Mouse (Mus musculus) inflammation-experienced regulatory T-cells, adult 6 months (primary cell): ENCODE results near the gene Pacs2. TPM values are rescaled to one million over a fixed set of nuclear protein-coding genes. Genes with fewer than 3 reads are reported as not detected.

Source experiments
- ATAC-seq: one replicate; pipeline ENCODE4 v1.8.0; 2017
- polyA plus RNA-seq, 3 experiments: library from polyadenylated mRNA; unstranded; fragments of 100-300 nt; shearing (Covaris generic); gene quantifications; one replicate each; pipeline ENCODE4 v1.2.1; 2017

The Pacs2 gene
- polyA plus RNA-seq, 3 experiments from 2014 or later = 5.0 to 8.6 (median 6.8) TPM

DNA sequence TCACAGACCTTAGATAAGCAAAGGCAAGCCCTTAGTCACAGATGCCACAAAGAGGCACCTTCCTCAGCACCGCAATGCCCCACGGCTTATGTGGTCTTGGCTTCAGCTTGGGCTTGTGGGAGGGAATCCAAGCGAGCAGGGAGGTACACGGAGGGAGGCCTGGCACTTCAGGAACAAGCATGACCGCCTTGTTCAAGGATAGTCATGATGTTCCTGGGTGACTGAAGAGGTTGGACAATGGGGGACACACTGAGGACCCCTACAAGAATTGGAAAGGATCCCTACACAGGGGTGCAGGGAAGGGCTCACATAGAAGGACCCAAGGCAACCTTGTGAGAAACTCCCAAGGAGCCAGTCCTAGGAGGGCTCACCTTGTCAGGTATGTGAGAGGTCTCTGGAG lies 82.7 kb downstream of the Pacs2 start:
- ATAC-seq = no peak

DNA sequence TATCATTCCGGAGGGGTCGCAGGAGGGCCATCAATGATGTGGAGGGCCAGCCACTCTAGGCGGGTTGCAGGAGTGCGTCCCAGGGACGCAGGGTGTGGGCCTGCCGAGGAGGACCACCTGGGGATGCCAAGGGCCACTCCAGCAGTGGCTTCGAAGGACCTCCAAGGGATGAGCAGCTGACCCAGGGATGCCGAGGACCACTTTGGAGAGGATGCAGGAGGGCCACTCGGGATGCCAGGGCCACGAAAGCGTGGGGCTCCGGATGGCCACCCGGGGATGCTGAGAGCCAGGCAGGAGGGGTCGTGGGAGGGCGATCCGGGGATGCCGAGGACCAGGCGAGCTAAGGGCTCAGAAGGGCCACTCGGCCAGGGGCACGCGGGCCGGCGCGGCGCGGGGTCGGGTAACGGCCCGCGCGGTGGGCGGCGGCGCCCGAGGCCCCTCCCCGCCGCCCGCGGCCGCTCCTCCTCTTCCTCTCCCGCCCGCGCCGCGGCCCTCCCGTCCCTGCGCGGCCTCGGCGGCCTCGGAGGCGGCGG lies 83.5 kb downstream of the Pacs2 start, which contains the start of gene Mta1:
Gene Mta1, plus strand, starts transcription at position 530 of the 533 bp plus-strand sequence.
- ATAC-seq = peak; percentile 71

DNA sequence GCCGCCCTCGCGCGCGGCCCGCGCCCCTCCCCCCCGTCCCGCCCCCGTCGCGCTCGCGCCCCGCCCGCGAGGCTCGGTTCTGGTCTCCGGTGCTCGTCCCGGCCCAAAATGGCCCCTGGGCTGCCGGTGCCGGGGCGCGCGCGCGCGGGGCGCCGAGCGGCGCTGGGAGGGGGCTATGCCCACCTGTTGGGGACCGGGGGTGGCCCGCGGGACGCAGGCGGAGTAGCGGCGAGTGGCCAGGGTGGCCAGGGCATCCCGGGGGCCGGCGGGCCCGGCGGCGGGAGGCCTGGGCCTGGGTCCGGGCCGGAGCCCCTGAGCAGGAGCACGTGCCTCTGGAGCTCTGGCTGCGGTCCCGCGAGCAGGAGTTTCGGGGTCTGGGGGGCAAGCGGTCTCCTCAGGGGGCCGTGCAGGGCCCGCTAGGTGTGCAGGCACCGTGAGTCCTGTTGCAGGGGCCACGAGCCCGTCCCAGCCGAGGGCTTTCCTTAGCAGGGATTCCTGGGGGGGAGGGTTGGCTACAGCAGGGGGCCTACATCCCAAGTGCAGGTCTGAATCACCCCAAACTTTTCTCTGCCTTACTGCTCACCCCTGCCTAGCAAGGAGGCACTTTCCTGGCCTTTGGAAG lies 84.3 kb downstream of the Pacs2 start:
- no peak for ATAC-seq

DNA sequence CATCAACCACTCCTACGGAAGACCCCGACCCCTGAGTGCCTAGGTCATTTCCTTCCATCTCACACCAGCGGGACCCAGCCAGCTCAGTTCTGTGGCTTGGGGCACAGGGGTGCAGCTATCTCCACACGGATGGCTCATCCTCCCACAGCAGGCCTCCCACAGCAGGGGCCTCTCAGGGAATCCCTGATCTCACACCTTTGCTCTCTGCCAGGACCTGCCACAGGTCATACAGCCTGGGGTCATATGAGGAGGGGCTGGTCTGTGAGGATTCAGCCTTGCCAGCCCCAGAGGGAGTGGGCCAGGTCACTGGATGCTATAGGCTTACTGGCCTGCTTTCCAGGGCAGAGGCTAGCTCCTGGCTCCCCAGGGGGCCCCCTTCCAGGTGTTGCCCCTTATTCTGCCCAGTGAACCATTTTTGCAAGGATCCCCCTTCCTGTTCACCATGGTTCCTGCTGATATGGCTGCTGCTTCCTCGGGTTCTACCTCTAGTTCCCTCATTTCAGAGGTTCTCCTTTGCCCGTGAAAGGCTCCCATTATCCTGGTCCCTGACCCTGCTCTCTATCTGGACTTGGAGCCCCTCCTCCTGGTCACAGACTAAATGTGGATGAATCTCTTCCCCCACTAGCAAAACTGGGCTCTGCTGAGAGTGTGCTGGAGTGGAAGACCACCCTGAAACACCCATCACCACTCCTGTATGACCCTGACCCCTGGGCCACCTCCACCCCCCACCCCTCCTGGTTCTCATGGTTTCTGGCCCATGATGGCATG lies 85.3 kb downstream of the Pacs2 start:
- ATAC-seq = no peak

DNA sequence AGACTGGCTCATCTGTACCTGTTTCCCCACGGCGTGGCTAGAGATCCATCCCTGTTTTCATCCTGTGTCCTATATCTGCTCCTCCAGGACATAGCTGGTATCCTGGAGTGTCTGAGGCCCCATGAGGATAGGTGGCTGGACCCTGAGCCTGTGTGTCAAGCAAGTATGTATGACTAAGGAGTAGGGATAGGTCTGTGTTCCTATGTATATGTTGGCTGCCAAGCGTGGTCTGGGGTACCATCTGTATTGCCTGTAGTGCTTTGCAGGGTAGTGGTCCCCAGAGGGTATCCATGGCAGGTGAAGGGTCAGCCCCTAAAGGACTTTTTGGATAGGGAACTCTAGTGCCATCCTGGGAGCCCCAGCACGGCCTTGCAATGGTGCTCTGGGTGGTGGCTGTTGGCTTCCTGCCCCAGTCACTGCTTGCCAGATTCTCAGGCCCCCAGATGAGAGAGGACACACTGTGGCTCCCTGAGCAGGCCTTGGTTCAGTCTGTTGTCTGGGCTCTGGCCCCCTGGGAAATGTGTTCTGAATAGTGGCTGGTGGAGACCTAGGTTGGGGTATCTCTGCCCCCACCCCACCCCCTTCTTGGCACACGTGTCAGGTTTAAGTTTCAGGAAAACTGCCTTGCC lies 86.3 kb downstream of the Pacs2 start:
- no peak for ATAC-seq

DNA sequence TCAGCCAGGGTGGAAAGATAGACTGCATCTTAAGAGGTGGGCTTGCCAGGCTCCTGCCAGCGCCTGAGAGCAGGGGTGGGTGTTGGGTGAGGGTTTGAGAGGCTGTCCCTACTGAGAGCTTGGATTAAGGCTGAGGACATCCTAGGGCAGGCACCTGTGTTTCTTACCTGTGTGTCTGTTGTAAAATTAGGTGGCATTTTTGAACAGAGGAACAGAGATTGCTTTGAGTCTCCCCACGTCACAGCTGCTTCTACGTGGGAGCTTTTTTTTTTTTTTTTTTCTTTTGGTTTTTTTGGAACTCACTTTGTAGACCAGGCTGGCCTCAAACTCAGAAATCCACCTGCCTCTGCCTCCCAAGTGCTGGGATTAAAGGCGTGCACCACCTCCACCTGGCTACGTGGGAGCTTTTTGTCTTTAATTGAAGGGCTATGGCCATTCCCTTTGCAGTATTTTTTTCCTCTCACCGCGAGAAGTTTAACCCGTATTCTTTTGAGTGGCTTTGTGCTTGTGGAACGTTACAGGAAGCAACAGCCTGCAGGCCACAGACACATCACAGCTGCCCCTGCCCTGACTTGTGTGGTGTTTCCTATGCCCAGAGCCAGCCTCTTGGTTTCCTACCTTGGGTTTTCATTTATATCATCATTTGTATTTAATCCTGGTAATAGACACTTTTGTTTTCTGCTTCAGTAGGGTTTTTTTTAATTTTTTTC lies 87.1 kb downstream of the Pacs2 start:
- ATAC-seq = no peak

DNA sequence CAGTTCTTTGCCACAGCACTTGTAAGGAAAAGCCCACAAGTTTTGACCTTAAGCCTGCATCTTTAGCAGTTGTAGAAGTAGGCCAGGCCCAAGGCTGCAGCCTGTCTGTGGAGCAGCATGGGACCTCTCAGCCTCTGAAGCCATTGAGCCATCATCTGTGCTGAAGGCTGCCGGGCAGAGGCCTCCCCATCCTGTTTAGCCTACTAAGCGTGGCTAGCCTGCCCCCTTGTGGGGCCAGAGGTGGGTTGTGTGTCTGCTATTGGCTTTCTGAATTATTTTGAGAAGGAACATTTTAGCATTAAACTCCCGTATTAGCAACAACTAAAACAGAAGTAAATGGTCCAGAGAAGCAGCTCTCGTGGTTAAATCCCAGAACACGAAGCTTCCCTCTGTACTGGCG lies 88.2 kb downstream of the Pacs2 start:
- ATAC-seq = peak; percentile 48

DNA sequence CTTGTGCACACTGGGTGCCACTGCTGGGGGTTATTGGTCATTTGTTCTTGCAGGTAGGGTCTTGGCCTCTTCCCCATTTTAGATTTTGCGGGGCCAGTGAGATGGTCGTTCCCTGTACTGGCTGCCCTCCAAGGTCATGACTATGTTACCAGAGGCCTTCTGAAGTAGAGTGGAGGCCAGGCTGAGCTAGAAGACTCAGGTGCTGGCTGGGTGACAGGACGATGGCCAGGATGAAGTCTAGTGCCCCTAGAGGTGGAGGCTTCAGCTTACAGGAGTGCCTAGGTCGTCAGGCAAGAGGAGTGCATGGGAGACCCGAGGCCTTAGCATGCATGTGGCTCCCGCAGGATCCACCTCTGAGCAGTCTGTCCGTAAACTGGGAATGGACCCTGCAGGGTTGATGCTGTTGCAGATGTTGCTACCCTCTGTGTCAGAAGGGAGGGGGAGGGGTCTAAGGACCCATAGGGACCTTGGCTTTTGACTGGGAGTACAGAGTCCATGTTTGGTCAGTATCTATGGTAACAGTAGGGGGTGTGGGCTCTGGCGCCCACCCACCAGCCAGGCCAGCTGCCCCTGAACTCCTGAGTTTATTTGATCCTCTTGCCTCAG lies 89.6 kb downstream of the Pacs2 start:
- ATAC-seq = no peak

DNA sequence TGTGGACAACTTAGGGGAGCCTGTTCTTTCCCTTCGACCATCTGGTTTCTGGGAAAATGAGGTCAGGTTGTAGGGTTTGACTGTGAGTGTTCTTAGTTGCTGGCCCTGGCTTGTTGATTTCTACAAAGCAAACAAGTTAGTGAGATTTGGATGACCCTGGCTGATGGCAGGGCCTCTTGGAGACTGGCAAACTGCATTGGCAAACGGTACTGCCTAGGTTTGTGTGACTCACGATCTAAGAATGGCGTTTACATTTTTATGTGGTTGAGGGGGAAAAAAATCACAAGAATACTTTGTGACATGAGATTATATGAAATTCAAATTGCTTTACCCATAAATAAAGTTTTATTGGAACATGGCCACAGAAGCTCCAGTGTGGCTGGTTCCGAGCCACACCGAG lies 92.1 kb downstream of the Pacs2 start:
- no peak for ATAC-seq

DNA sequence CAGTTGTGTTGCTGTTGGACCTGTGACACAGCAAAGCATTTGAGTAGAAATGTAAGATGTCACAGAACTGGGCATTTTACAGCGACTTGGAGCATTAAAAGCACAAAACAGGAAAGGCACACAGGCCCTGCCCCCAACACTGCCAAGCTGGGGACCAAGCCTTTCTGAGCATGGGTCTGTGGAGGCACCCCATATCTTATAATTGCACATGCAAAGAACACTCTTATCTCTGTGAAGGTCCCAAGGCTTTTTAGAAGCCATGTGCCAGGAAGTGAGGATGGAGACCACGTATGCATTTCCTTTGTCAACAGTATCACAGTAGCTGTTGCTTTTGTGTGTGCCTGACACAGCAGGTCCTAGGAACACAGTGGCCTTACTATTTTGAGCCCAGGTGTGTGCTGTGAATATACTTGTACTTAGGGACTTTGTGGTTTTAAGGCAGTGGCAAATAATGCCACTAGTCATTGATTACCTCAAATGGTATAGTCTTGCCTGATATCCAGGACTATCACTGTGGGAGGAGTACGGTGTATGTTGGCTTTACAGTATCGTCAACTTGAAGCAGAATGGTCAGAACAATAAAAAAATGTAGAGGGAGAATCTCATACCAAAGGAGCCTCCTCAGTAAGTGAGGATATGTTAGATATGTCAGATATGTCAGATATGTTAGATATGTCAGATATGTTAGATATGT lies 93.3 kb downstream of the Pacs2 start:
- peak; percentile 41 for ATAC-seq

DNA sequence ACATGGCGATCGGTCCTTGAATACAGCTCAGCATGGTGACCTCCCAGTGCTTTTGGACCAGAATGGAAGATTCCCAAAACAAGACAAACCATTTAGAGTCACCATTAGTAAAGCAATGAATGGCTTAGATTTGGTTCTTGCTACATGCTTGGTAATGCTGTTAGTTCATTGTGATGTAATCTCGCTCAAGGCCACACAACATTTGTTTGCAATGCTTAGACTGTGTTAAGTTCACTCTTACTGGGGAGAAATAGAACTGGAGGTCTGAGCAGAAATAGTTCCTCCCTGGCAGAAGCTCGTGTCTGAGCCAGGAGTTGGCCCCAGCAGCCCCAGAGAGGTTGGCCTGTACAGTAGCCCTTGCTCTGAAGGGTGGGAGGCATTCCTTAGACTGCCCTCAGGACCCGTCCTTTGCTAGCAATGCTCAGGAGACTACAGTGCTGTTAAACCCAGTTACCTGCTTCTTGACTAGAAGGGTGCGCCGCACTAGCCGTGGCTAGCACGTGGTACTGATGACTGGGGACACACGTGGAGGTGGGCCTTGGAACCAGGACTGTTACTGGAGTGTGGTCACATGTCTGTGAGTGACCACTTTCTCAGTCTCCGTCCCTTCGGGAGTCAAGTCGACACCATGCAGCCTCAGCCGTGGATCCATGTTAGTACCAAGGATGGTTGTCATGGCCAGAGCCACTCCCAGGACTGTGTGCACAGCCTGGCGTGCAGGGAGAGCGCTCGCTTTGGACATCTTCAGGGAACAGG lies 94.4 kb downstream of the Pacs2 start:
- ATAC-seq = no peak

DNA sequence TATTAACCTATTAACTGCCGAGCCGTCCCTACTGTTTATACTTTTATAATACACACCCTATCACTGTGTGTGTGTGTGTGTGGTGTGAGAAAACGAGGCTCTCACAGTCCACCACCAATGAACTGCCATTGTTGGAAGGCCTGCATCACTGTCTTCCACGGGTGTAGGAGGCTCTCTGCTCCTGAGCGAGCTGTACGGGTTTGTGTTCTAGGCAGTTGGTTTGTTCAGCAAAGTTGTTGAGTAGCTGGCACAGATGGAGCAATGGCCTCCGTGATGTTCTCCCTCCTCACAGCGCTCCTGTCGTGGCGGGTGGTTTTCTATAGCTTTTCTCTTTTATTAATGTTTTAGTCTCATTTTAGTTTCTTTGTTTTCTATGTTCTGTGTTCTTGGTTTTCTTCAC lies 95.5 kb downstream of the Pacs2 start:
- ATAC-seq = no peak

DNA sequence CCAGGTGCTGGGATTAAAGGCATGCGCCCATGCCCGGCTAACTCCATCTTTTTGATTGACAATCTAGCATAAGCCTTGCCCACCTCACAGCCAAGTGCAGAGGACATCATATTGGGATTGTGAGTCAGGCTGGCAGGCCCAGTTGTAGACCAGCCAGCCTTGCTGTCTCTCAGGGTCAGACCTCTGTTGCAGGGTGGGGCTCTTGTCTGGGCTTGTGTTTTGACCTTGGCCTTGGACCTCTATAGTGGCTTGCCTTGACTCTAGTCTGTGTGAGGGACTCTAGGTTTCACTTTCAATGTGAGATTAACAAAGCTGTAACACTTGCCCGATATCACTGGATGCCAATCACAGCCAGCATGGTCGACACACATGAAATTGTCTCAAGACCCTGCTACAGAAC lies 99.8 kb downstream of the Pacs2 start:
- ATAC-seq = no peak

DNA sequence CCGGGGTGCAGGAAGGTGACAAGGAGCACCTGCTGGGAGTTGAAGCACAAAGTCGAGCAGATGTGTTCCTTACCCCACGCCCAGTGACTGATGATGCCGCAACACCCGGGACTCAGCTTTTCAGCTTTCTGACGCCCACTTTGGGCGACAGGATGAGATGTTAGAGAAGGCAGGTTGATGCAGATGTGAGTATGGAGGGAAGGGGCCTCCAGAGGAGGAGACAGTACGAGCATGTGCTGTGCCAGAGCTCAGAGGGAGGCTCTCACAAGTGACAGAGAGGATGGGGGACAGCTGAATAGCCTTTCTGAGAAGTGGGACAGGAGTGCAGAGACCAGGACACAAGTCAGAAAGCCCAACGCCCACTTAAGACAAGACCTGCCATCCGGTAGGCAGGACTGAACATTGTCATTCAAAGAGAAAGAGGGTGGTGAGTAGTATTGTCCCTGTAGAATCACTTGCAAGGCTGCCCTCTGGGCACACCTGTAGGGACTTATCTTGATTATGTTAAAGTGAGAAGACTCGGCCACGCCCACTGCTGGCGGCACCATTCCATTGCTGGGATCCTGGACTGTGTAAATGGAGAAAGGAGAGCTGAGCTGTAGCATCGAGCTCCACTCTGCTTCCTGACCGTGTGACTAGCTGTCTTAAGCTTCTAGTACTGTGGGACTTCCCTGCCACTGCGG lies 100.7 kb downstream of the Pacs2 start:
- ATAC-seq = no peak

DNA sequence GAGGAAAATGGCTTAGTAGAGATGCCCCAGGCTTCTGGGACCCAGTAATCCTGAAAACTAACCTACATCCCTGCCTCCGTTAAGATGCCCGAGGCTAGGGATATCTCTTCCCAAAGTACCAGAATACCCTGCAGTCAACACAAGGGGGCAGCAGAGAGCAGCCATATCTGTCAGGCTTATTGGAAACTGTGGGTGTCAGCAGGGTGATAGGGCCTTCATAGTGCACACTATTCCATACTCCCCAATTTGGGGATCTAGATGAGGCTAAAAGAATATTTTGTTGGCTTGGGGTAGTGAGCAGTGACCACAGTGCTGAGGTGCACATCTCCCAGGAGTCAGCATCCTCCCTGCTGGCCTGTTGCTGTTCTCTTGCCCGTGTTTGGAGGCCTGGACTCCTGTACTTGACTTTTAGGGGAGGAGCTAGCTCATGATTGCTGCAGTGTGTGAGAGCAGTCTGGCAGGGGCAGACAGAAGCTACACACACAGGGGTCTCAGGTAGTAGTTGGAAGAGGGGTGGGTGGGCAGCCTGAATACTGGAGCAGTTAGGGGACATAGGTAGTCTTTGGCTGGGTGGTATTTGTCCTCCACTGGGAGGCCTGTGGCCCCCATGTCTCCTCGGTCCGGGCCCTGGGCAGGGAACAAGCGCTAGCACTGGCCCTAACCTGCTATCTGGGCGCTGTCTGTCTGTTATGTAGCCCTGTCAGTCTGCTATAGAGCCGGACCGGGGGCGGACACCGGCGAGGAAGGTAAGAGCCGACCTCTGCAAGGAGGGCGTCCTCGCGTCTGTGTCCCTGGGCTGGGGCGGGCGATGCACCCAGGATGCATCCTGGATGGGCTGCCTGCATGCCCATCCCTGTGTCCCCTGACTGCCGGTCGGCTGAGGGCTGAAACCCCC lies 105.5 kb downstream of the Pacs2 start:
- ATAC-seq = peak; percentile 72
